Mouse (Mus musculus): ENCODE measurements at regions not wholly inside any gene's neighbourhood (a gene's known extent, or its start where the extent isn't known, plus 50 kb on each side); places are given as distances from the start of the nearest gene placed in this dataset.

- Histone ChIP-seq H3K4me2 (no peak overlapping the region), H3K36me3 (no peaks in the 10 kb centered on the region), H3K27me3 (no peaks in the 10 kb centered on the region), H3K4me1 (replicated peaks) (no peaks in the 10 kb centered on the region), H3K9me3 (replicated peaks) (no peaks in the 10 kb centered on the region), H3K27ac (no peak overlapping the region), H3K4me3 (replicated peaks) (no peak overlapping the region), H3K9ac (no peak overlapping the region)
- WGBS (ENCODE audit: insufficient replicate concordance), result 64% methylated on average over 18 of the region's 18 CpGs
- ATAC-seq (ENCODE audit: low read depth) (no peak), DNase-seq (no peak)
These were observed 350.6 kb upstream of the Trpc7 start for GRCm38 (mm10) chr13:57246238-57246963.

- no peaks in the 10 kb centered on the region for H3K4me1 ChIP-seq (replicated peaks)
- H3K4me3 ChIP-seq (replicated peaks), result no peak overlapping the region
- ATAC-seq (ENCODE audit: low read depth) (no peak), DNase-seq (no peak)
- no peaks in the 10 kb centered on the region for H3K27me3 ChIP-seq
- H3K9ac ChIP-seq, result no peak overlapping the region
- WGBS (ENCODE audit: insufficient replicate concordance), result 41% methylated on average over 4 of the region's 4 CpGs
- H3K27ac ChIP-seq, result no peak overlapping the region
- no peak overlapping the region for H3K4me2 ChIP-seq
- no peaks in the 10 kb centered on the region for H3K36me3 ChIP-seq
- no peaks in the 10 kb centered on the region for H3K9me3 ChIP-seq (replicated peaks)
These were observed 341.1 kb upstream of the Trpc7 start for GRCm38 (mm10) chr13:57236917-57237316.

GRCm38 (mm10) chr13:57236211-57236610 is 340.4 kb upstream of the Trpc7 start:
- H3K9ac ChIP-seq, result no peak overlapping the region
- ATAC-seq (ENCODE audit: low read depth) (no peak), DNase-seq (no peak)
- no peaks in the 10 kb centered on the region for H3K27me3 ChIP-seq
- 66% methylated on average over 5 of the region's 5 CpGs for WGBS (ENCODE audit: insufficient replicate concordance)
- H3K36me3 ChIP-seq, result no peaks in the 10 kb centered on the region
- H3K4me3 ChIP-seq (replicated peaks), result no peak overlapping the region
- H3K9me3 ChIP-seq (replicated peaks), result no peaks in the 10 kb centered on the region
- H3K4me2 ChIP-seq, result no peak overlapping the region
- H3K27ac ChIP-seq, result no peak overlapping the region
- H3K4me1 ChIP-seq (replicated peaks), result no peaks in the 10 kb centered on the region

GRCm38 (mm10) chr13:57232906-57233305 is 337.1 kb upstream of the Trpc7 start:
- Histone ChIP-seq H3K4me2 (no peak overlapping the region), H3K27ac (no peak overlapping the region), H3K36me3 (no peaks in the 10 kb centered on the region), H3K4me3 (replicated peaks) (no peak overlapping the region), H3K9me3 (replicated peaks) (no peaks in the 10 kb centered on the region), H3K27me3 (no peaks in the 10 kb centered on the region), H3K9ac (no peak overlapping the region), H3K4me1 (replicated peaks) (no peaks in the 10 kb centered on the region)
- 68% methylated on average over 5 of the region's 5 CpGs for WGBS (ENCODE audit: insufficient replicate concordance)
- DNase-seq, result no peak
- no peak for ATAC-seq (ENCODE audit: low read depth)

GRCm38 (mm10) chr13:57231666-57232065 is 335.9 kb upstream of the Trpc7 start:
- H3K9ac ChIP-seq, result no peak overlapping the region
- no peak overlapping the region for H3K4me3 ChIP-seq (replicated peaks)
- no peaks in the 10 kb centered on the region for H3K36me3 ChIP-seq
- DNase-seq, result no peak
- no peaks in the 10 kb centered on the region for H3K4me1 ChIP-seq (replicated peaks)
- 40% methylated on average over 3 of the region's 3 CpGs for WGBS (ENCODE audit: insufficient replicate concordance)
- H3K9me3 ChIP-seq (replicated peaks), result no peaks in the 10 kb centered on the region
- H3K27me3 ChIP-seq, result no peaks in the 10 kb centered on the region
- no peak overlapping the region for H3K27ac ChIP-seq
- no peak for ATAC-seq (ENCODE audit: low read depth)
- H3K4me2 ChIP-seq, result no peak overlapping the region

GRCm38 (mm10) chr13:57230253-57230652 is 334.5 kb upstream of the Trpc7 start:
- no peaks in the 10 kb centered on the region for H3K4me1 ChIP-seq (replicated peaks)
- H3K9ac ChIP-seq, result no peak overlapping the region
- DNase-seq (no peak), ATAC-seq (ENCODE audit: low read depth) (no peak)
- H3K9me3 ChIP-seq (replicated peaks), result no peaks in the 10 kb centered on the region
- no peak overlapping the region for H3K4me3 ChIP-seq (replicated peaks)
- H3K27me3 ChIP-seq, result no peaks in the 10 kb centered on the region
- H3K36me3 ChIP-seq, result no peaks in the 10 kb centered on the region
- H3K27ac ChIP-seq, result no peak overlapping the region
- 47% methylated on average over 4 of the region's 4 CpGs for WGBS (ENCODE audit: insufficient replicate concordance)
- H3K4me2 ChIP-seq, result no peak overlapping the region

- Histone ChIP-seq H3K9me3 (replicated peaks) (no peaks in the 10 kb centered on the region), H3K36me3 (no peaks in the 10 kb centered on the region), H3K27me3 (no peaks in the 10 kb centered on the region), H3K9ac (no peak overlapping the region), H3K27ac (no peak overlapping the region), H3K4me3 (replicated peaks) (no peak overlapping the region), H3K4me1 (replicated peaks) (no peaks in the 10 kb centered on the region), H3K4me2 (no peak overlapping the region)
- no peak for DNase-seq
- no peak for ATAC-seq (ENCODE audit: low read depth)
- 73% methylated on average over 8 of the region's 8 CpGs for WGBS (ENCODE audit: insufficient replicate concordance)
These were observed 325.3 kb upstream of the Trpc7 start for GRCm38 (mm10) chr13:57221092-57221491.

GRCm38 (mm10) chr13:57216161-57216560 is 320.4 kb upstream of the Trpc7 start:
- no peak for DNase-seq
- no peak overlapping the region for H3K9ac ChIP-seq
- 53% methylated on average over 7 of the region's 7 CpGs for WGBS (ENCODE audit: insufficient replicate concordance)

GRCm38 (mm10) chr13:57212251-57212650 is 316.5 kb upstream of the Trpc7 start:
- no peaks in the 10 kb centered on the region for H3K9me3 ChIP-seq (replicated peaks)
- DNase-seq (no peak), ATAC-seq (ENCODE audit: low read depth) (no peak)
- H3K36me3 ChIP-seq, result no peaks in the 10 kb centered on the region
- H3K27me3 ChIP-seq, result no peaks in the 10 kb centered on the region
- H3K4me1 ChIP-seq (replicated peaks), result no peaks in the 10 kb centered on the region
- H3K4me2 ChIP-seq, result no peak overlapping the region
- H3K27ac ChIP-seq, result no peak overlapping the region
- WGBS (ENCODE audit: insufficient replicate concordance), result 29% methylated on average over 1 of the region's 1 CpGs
- no peak overlapping the region for H3K9ac ChIP-seq
- H3K4me3 ChIP-seq (replicated peaks), result no peak overlapping the region

More at GRCm38 (mm10) chr13:57216161-57216560, 320.4 kb upstream of the Trpc7 start:
- H3K36me3 ChIP-seq, result no peaks in the 10 kb centered on the region
- ATAC-seq (ENCODE audit: low read depth), result no peak
- H3K4me2 ChIP-seq, result no peak overlapping the region
- no peaks in the 10 kb centered on the region for H3K4me1 ChIP-seq (replicated peaks)
- H3K4me3 ChIP-seq (replicated peaks), result no peak overlapping the region
- H3K27ac ChIP-seq, result no peak overlapping the region
- H3K27me3 ChIP-seq, result no peaks in the 10 kb centered on the region
- no peaks in the 10 kb centered on the region for H3K9me3 ChIP-seq (replicated peaks)

GRCm38 (mm10) chr13:57191195-57191594 is 295.4 kb upstream of the Trpc7 start:
- no peak overlapping the region for H3K4me2 ChIP-seq
- no peak for DNase-seq
- no peaks in the 10 kb centered on the region for H3K36me3 ChIP-seq
- H3K27me3 ChIP-seq, result no peaks in the 10 kb centered on the region
- WGBS (ENCODE audit: insufficient replicate concordance), result 50% methylated on average over 3 of the region's 3 CpGs
- no peaks in the 10 kb centered on the region for H3K9me3 ChIP-seq (replicated peaks)
- no peaks in the 10 kb centered on the region for H3K4me1 ChIP-seq (replicated peaks)
- no peak overlapping the region for H3K9ac ChIP-seq
- ATAC-seq (ENCODE audit: low read depth), result no peak
- H3K27ac ChIP-seq, result no peak overlapping the region
- no peak overlapping the region for H3K4me3 ChIP-seq (replicated peaks)

- Histone ChIP-seq H3K9ac (no peak overlapping the region), H3K4me3 (replicated peaks) (no peak overlapping the region), H3K4me2 (no peak overlapping the region), H3K27ac (no peak overlapping the region), H3K4me1 (replicated peaks) (no peaks in the 10 kb centered on the region), H3K27me3 (no peaks in the 10 kb centered on the region), H3K36me3 (no peaks in the 10 kb centered on the region), H3K9me3 (replicated peaks) (no peaks in the 10 kb centered on the region)
- 44% methylated on average over 3 of the region's 3 CpGs for WGBS (ENCODE audit: insufficient replicate concordance)
- DNase-seq (no peak), ATAC-seq (ENCODE audit: low read depth) (no peak)
These were observed 293.5 kb upstream of the Trpc7 start for GRCm38 (mm10) chr13:57189246-57189645.

- no peak for ATAC-seq (ENCODE audit: low read depth)
These were observed 290.4 kb upstream of the Trpc7 start for GRCm38 (mm10) chr13:57186168-57186567.

More at GRCm38 (mm10) chr13:57186168-57186567, 290.4 kb upstream of the Trpc7 start:
- Histone ChIP-seq H3K36me3 (no peaks in the 10 kb centered on the region), H3K9ac (no peak overlapping the region), H3K9me3 (replicated peaks) (no peaks in the 10 kb centered on the region), H3K4me3 (replicated peaks) (no peak overlapping the region), H3K27ac (no peak overlapping the region), H3K27me3 (no peaks in the 10 kb centered on the region), H3K4me1 (replicated peaks) (no peaks in the 10 kb centered on the region), H3K4me2 (no peak overlapping the region)
- DNase-seq, result no peak
- WGBS (ENCODE audit: insufficient replicate concordance), result 52% methylated on average over 2 of the region's 2 CpGs

All from liver, embryonic 13.5 days (tissue).